Mouse (Mus musculus) gastrocnemius, postnatal 4 days (tissue): Measurements from ENCODE around the gene Rbm15b. TPM values are rescaled to one million over a fixed set of nuclear protein-coding genes. Genes with fewer than 3 reads are reported as not detected.

Experiments used
- DNase-seq, 2 experiments: peaks; one replicate each; pipeline ENCODE4 v3.0.0; 2021 to 2022; ENCODE audit warnings: low spot score in 2 of 2, mixed read lengths in 2 of 2
- long read RNA-seq, 2 experiments: library from polyadenylated mRNA; stranded (forward); transcript quantifications; one replicate each; pipeline ENCODE4 v2.0.0; 2021
- total RNA-seq, 2 experiments: library from RNA; stranded (reverse); gene quantifications; 2 replicates each; pipeline ENCODE4 v1.2.3; 2021

Gene Rbm15b
- 10 to 100 TPM; 22.3 to 29.3 TPM for total RNA-seq
- long read RNA-seq, experiment 1, full-length matches to known transcripts, result 37 of 37 reads
- long read RNA-seq, experiment 1, partial matches to known transcripts, result 0 of 37 reads
- long read RNA-seq, experiment 1, other reads (novel, unspliced or antisense), result 0 of 37 reads
- long read RNA-seq, experiment 2, full-length matches to known transcripts, result 38 of 38 reads
- long read RNA-seq, experiment 2, partial matches to known transcripts, result 0 of 38 reads
- long read RNA-seq, experiment 2, other reads (novel, unspliced or antisense), result 0 of 38 reads

- DNase-seq, result peak; percentile 97 to 99
Measured at GRCm38 (mm10) chr9:106886828-106887702, at the start of gene Rbm15b. TSS of gene Rbm15b (minus strand) at chr9:106887428.

- no peak for DNase-seq
Measured at GRCm38 (mm10) chr9:106934998-106935397, 47.8 kb upstream of the Rbm15b start.

- DNase-seq, result no peak
Measured at GRCm38 (mm10) chr9:106914878-106915277, 27.6 kb upstream of the Rbm15b start.

GRCm38 (mm10) chr9:106913759-106914158, 26.5 kb upstream of the Rbm15b start:
- no peak for DNase-seq

- no peak for DNase-seq
Measured at GRCm38 (mm10) chr9:106911624-106912023, 24.4 kb upstream of the Rbm15b start.

GRCm38 (mm10) chr9:106908715-106909114, 21.5 kb upstream of the Rbm15b start:
- no peak for DNase-seq

- peak in 1 of 2 experiments; percentile 5 for DNase-seq
Measured at GRCm38 (mm10) chr9:106908174-106908573, 20.9 kb upstream of the Rbm15b start.

- DNase-seq, result no peak
Measured at GRCm38 (mm10) chr9:106906597-106906996, 19.4 kb upstream of the Rbm15b start.

GRCm38 (mm10) chr9:106903791-106904134, 16.5 kb upstream of the Rbm15b start:
- no peak for DNase-seq

GRCm38 (mm10) chr9:106903099-106903790, 16.0 kb upstream of the Rbm15b start:
- no peak for DNase-seq

GRCm38 (mm10) chr9:106901596-106901995, 14.4 kb upstream of the Rbm15b start:
- no peak for DNase-seq

- DNase-seq, result no peak
Measured at GRCm38 (mm10) chr9:106898901-106899300, 11.7 kb upstream of the Rbm15b start.

GRCm38 (mm10) chr9:106893327-106893726, 6.1 kb upstream of the Rbm15b start:
- DNase-seq, result no peak

GRCm38 (mm10) chr9:106892552-106892875, 5.3 kb upstream of the Rbm15b start:
- DNase-seq, result no peak

GRCm38 (mm10) chr9:106891829-106892551, 4.8 kb upstream of the Rbm15b start, which contains the start of gene Manf:
TSS of gene Manf (minus strand) at chr9:106891979.
- peak; percentile 85 to 95 for DNase-seq

GRCm38 (mm10) chr9:106891341-106891741, 4.1 kb upstream of the Rbm15b start:
- DNase-seq, result no peak

GRCm38 (mm10) chr9:106890496-106891240, 3.4 kb upstream of the Rbm15b start:
- no peak for DNase-seq

- no peak for DNase-seq
Measured at GRCm38 (mm10) chr9:106889321-106889720, 2.1 kb upstream of the Rbm15b start.

- no peak for DNase-seq
Measured at GRCm38 (mm10) chr9:106888346-106888745, 1.1 kb upstream of the Rbm15b start.
